In genomic region chr4:129161076-129161475, GRCm38 (mm10) we compare ENCODE assay signal across 35 mouse cellular contexts. TPM values are rescaled to one million over a fixed set of nuclear protein-coding genes. Genes with fewer than 3 reads are reported as not detected.
"Had no signal": no experiment of that assay in that cellular context is flagged by ENCODE, and none has a peak within 500 bp of the region (broad histone marks: within the 10 kb centered on the region; RNA-seq: fewer than 3 reads in every experiment).

No protein-coding gene starts in this region.

- H3K9ac ChIP-seq: heart, embryonic 12.5 days; hindbrain, embryonic 12.5 days; hindbrain, embryonic 14.5 days; intestine, embryonic 15.5 days; limb, embryonic 12.5 days; liver, embryonic 13.5 days; liver, embryonic 15.5 days; liver, postnatal 0 days had no signal

- H3K9me3 ChIP-seq: heart, embryonic 10.5 days; heart, embryonic 12.5 days; hindbrain, embryonic 10.5 days; hindbrain, embryonic 12.5 days; intestine, embryonic 15.5 days; limb, embryonic 10.5 days; limb, embryonic 12.5 days; liver, embryonic 13.5 days; liver, embryonic 15.5 days had no signal

- H3K4me3 ChIP-seq: gastrocnemius, adult 2 months; heart, embryonic 10.5 days; heart, embryonic 12.5 days; hindbrain, embryonic 10.5 days; hindbrain, embryonic 12.5 days; intestine, embryonic 15.5 days; layer of hippocampus, adult 2 months; left cerebral cortex, adult 2 months; limb, embryonic 10.5 days; limb, embryonic 12.5 days; liver, embryonic 13.5 days; liver, embryonic 15.5 days had no signal

- H3K4me1 ChIP-seq: hindbrain, embryonic 10.5 days; hindbrain, embryonic 12.5 days; intestine, embryonic 15.5 days; limb, embryonic 10.5 days; limb, embryonic 12.5 days had no signal

- DNase-seq: gastrocnemius, adult 2 months; gastrocnemius, postnatal 10 days; gastrocnemius, postnatal 25 days; heart, adult 18-20 months; heart, postnatal 10 days; heart, postnatal 4 days; kidney, adult 18-20 months; kidney, adult 8-10 months; kidney, postnatal 10 days; kidney, postnatal 25 days; kidney, postnatal 4 days; liver; liver, embryonic 13.5 days; liver, postnatal 0 days had no signal

- H3K4me2 ChIP-seq: heart, embryonic 12.5 days; hindbrain, embryonic 12.5 days; hindbrain, embryonic 14.5 days; intestine, embryonic 15.5 days; limb, embryonic 12.5 days; liver, embryonic 13.5 days; liver, embryonic 15.5 days had no signal

- H3K27ac ChIP-seq: gastrocnemius, adult 2 months; heart, embryonic 10.5 days; hindbrain, embryonic 10.5 days; hindbrain, embryonic 12.5 days; hindbrain, embryonic 14.5 days; intestine, embryonic 15.5 days; layer of hippocampus, adult 2 months; left cerebral cortex, adult 2 months; limb, embryonic 10.5 days; limb, embryonic 12.5 days; liver, embryonic 13.5 days; liver, embryonic 15.5 days had no signal

- ATAC-seq: hindbrain, embryonic 16.5 days; inflammation-experienced regulatory T-cells, adult 6 months; intestine, embryonic 15.5 days; liver, postnatal 0 days had no signal

- H3K27me3 ChIP-seq: heart, embryonic 12.5 days; hindbrain, embryonic 12.5 days; intestine, embryonic 15.5 days; limb, embryonic 12.5 days; liver, embryonic 13.5 days; liver, embryonic 15.5 days had no signal

RNA-seq across cellular contexts. Expression of gene Fndc5, which starts 24.3 kb away (rescaled TPM):
- total RNA-seq: granulocyte monocyte progenitor cell, adult 5-6 weeks had no signal

RNA-seq across cellular contexts. Expression of gene Hpca, which starts 39.2 kb away (rescaled TPM):
- total RNA-seq: gastrocnemius, adult 2 months; gastrocnemius, postnatal 25 days; granulocyte monocyte progenitor cell, adult 5-6 weeks; heart, postnatal 25 days had no signal
- polyA plus RNA-seq: inflammation-experienced regulatory T-cells, adult 6 months had no signal

RNA-seq across cellular contexts. Expression of gene Tmem54, which starts 55.7 kb away (rescaled TPM):
- total RNA-seq: gastrocnemius, adult 2 months; gastrocnemius, postnatal 10 days; gastrocnemius, postnatal 25 days; granulocyte monocyte progenitor cell, adult 5-6 weeks; heart, adult 18-20 months; heart, adult 8-10 months; heart, postnatal 10 days; heart, postnatal 25 days; heart, postnatal 4 days; layer of hippocampus, adult 2 months; layer of hippocampus, postnatal 10 days; layer of hippocampus, postnatal 25 days; left cerebral cortex, adult 2 months; left cerebral cortex, postnatal 14 days; left cerebral cortex, postnatal 36 days had no signal
- polyA plus RNA-seq: heart, embryonic 14.5 days; hindbrain, embryonic 14.5 days; inflammation-experienced regulatory T-cells, adult 6 months had no signal
